Mouse (Mus musculus) large intestine, adult 2 months (tissue): ENCODE results near the gene Nek6. TPM values are rescaled to one million over a fixed set of nuclear protein-coding genes. Genes with fewer than 3 reads are reported as not detected.

ENCODE experiments used
- DNase-seq: peaks from one replicate; pipeline ENCODE4 v3.0.0-alpha.2; 2012; ENCODE audit warnings: low read depth, low spot score
- WGBS: fragments of 180-500 bp; shearing (Covaris S2); methylation state at CpG from one replicate; pipeline ENCODE4 v1.1.7; 2018; 5-methylcytosine and 5-hydroxymethylcytosine counted together
- polyA plus RNA-seq: library from polyadenylated mRNA; depleted of rRNA; stranded (reverse); fragments of >200 nt; gene quantifications from 2 replicates; pipeline ENCODE4 v1.2.3, GENCODE M21; 2012

Nek6 gene
- polyA plus RNA-seq, 1 experiment = 48.7 TPM

DNA sequence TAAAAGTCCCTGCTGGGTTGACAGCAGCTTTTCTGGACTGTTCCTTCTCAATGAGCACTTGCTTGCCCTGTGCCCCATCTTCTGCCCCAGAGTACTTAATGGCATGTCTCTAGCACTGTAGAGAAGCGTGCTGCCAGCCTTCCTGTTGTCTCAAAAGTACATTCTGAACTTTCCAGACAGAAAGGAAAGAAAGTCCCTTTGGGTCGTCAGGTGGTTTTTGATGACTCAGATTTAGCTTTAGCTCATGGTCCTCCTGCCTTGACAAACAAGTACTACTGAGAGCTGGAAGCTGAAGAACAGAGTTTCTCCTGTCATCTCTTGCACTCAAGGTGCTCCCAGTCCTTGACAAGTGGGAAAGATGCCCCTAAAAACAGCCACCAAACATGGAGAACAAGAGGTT is 98.7 kb downstream of the Nek6 start:
- no peak for DNase-seq
- 87% methylated on average over 2 of the region's 2 CpGs for WGBS

DNA sequence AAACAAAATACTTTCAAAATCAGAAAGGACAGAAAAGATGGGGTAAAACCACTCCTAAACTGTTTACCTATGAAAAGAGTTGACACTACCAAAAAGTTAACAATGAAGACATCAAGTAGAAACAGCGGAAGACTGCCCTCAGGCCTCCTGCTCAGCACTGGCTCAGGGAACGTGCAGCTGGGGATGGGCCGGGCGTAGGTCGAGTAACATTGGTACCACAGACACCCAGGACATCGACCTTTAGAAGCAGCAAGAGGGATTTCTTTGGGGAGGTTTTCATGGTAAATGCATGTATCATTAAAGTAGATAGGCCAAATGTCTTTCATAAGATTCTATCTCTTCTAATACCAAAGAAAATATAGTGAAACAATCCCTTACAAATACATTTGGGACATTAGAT is 101.2 kb downstream of the Nek6 start:
- no peak for DNase-seq
- WGBS = 88% methylated on average over 6 of the region's 6 CpGs

DNA sequence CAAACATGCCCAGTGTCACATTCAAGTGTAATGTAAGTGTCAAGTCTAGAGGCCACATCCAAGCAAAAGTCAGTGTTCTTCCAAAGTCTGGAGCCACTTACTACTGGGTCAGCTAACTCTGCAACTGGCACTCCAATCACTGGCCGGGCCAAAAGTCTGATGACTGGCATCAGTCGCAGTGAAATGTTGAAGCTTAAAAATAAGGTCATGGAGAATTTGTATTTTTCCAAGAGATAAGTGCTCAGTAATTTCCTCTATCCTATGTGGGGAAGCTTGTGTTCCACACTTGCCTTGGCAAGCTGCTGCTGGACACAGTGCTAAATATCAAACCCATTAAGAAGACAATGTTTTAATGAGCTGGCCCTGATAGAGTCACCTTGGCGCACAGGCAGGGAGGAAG is 102.1 kb downstream of the Nek6 start:
- no peak for DNase-seq
- WGBS = 95% methylated on average over 3 of the region's 3 CpGs

DNA sequence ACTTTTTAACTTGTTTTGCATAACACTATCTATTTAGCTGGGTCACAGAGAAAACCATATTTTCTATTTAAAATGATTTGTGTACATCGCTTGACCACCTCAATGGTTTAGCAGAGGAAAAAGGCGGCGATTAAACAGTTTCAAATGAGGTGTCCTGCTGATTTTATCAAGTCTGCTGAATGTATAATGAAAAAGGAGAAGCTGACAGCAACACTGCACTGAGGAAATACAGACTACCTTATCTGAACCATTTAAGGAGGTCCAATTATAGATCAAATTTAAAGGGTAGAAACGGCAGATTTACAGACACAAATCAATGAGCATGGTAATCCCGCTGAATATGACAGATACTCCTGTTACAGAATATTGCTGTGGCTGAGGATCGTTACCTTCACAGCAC is 103.0 kb downstream of the Nek6 start:
- 92% methylated on average over 6 of the region's 6 CpGs for WGBS

DNA sequence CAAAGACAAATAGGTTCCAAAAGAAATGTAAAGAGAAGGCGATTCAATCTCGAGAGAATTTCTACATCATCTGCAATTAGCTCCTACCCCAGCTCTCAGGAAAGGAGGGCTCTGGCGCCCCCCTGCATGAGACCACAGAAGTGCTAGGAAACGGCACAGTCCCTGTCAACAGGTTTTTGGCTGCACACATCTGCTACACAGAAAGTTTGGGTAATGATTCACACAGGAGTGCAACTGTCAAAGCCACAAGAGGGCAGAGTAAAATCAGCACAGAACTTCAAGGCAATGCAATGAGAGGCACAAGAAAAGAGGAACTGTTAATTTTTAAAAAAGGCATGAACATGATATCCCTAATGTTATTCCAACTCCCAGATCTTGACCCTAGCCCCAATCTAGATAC is 104.6 kb downstream of the Nek6 start:
- 49% methylated on average over 4 of the region's 4 CpGs for WGBS
- DNase-seq = no peak

More for the DNA sequence above, 103.0 kb downstream of the Nek6 start:
- DNase-seq = no peak

DNA sequence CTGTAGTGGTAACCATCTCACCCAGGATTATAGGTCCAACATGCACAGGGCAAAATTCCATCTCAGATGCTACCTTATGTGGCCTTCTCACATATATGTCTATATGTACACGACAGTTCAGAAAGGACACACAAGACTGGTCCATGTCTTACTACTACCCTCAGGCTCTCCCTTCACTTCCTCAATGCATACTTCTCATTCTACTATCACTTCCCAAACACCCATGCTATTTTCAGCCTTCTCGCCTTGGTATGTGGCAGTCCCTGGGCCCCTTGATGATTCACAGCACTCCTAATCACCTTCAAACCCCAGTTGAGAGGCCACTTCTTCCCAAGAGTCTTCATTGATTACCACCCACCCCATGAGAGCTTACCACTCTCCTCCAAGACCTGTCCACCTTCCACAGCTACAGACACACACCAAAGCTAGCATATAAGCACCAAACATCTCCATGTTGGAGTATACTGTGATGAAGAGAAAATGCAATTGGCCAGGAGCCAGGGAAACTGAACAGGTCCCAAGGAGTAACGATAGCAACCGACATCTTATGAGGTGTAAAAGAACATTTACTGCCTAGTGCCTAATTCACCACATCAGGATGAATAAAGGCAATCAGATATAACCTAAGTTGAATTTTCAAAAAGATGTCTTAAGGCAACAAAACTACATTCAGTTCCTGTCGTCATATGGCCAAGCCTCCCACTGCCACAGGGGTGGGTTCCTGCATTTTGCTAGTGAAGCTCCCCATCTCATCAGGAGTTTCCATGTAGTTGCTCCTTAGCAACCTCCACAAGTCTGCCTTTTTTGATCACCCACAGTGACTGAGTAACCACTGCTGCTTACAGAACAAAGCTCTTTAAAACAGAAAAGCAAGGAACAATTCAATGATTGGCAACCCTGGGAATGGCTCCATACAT is 105.8 kb downstream of the Nek6 start:
- DNase-seq = no peak
- 82% methylated on average over 5 of the region's 5 CpGs for WGBS

DNA sequence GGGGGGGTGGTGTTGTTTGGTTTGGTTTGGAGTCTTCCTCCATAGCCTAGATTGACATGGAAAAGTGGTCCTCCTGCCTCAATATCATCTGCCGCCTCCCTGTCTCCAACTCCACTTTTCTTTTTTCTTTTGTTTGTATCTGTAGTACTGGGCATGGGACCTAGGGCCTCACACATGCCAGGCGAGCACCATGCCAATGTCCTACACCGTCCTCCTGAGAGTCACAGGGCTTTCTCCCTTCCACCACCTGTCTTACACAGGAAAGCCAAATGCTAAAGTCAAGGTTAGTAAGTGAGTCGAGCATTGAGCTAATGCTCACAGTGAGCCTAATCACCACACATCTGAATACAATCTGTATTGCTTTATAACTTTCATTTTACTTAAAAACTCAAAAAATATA is 108.3 kb downstream of the Nek6 start:
- 95% methylated on average over 4 of the region's 4 CpGs for WGBS
- no peak for DNase-seq

DNA sequence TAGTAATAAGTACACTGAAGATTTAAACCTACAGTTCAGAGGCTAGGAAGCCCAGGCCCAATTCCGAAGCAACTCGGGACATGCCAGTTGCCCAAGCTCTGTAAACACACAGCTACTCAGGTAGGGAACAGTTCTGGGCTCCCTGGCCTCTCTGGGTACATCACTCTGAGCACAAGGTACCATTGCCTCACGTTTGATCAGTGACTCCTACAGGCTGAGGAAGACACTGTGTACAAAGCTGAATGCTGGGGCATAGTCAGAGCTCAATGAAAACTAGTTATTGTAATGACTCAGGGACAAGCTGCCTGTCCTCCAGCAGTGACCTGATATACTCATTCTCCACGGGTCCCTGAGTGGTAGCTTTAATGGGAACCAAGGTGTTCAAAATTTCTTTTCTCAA is 109.6 kb downstream of the Nek6 start:
- DNase-seq = no peak
- WGBS = 70% methylated on average over 4 of the region's 4 CpGs

DNA sequence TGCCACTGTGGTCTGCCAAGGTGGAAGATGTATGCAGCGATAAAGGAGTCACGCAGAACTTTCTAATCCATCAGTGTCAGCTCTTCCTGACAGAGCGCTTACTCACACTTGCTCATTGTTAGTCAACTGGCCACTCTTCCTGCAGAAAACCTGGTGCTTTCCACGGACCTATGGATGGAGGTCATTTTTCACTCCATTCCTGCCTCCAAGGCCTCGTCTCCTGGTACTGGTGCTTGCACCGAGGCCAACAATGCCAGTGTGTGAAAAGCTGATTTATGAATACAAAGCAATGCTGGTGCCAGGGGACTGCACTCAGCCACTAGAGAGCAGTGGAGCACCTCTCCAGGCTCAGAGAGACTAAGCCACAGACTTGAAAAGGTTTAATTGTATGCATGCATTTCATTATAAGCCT is 110.2 kb downstream of the Nek6 start:
- WGBS = 81% methylated on average over 6 of the region's 6 CpGs
- DNase-seq = no peak

DNA sequence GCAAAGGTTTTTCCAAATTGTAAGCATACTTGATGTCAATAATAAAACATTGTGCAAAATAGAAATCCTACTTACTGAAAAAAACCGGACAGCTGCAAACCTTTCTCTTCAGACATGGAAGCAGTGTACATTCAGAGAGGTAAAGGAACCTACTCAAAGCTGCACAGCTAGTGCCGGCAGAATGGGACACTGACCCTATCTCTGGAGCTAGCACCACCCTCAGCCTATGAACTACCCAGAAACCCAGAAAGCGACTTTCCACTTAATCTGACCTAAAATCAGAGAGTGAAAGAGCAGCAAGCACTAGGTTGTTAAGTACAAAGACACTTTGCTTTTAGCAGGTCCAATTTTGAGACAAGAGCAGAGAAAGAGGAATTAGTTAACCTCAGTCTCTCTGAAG is 112.0 kb downstream of the Nek6 start:
- DNase-seq = no peak
- 75% methylated on average over 3 of the region's 3 CpGs for WGBS

DNA sequence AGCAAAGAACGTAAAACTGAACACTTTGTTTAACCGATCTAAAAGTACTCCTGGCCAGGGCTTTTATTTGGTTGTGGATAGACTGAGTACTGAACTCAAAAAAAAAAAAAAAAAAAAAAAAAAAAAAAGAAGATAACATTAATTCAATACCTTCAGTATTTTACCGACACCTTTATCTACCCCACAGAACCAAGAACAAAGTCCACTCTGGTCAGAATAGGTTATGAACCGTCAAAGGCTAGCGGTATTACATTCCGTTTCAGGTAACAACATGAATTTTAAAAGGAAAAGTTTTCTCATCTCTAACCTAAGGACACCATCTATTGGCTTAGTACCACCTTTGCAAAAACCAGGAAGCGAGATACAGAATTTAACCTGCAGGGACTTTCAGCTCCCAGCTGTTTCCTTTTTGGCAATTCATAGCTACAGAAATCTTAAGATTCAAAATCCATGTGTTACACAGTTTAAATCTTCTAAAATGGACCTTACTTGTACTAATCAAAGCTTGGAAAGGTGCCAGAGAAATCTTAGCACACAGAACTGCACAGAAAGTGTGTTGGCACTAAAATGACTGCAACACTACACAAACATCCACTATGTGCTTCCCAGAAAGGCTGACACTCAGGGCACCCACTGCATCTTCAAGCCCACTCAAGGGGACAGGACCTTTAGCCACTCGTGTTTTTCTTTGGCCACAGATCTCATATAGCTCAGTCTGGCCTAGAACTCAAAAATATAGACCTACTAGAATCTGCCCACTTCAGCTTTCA is 112.6 kb downstream of the Nek6 start:
- no peak for DNase-seq
- 66% methylated on average over 8 of the region's 8 CpGs for WGBS

DNA sequence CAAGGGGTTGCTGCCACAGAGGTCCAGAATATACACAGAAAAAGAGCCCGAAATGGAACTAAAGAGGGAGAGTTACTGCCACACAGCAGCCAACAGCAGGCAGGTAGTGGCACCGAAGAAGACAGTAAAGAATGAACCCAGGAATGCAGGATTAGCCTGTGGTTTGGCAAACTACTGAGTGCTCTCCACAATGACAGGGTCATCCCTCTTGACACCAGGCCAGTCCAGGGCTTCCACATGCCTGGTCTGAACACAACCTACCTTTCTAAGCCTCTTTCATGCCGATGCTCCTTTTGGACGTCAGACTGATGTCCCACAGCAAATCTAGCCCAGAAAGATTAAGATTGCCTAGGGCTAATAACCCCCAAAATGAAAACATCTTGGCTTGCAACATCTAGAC is 117.4 kb downstream of the Nek6 start:
- WGBS = 88% methylated on average over 4 of the region's 4 CpGs
- no peak for DNase-seq

DNA sequence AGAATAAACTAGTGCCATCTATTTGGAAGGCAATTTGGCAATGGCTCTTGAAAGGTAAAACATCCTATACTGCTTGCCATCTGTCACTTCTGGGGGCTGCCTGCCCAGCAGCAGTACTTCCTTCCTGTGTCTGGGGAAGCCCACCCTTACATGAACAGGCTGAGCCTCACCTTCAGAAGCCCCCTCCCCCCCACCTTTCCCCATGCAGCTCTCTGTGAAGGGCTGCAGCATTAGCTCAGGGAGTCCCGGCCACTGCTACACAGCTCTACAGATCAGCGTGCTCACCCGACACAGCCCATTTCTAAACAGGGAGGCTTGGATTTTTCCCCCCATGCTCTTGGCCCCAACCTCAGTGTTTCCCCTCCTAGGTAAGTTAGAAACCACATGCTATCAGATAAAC is 118.0 kb downstream of the Nek6 start:
- DNase-seq = no peak
- WGBS = 91% methylated on average over 3 of the region's 3 CpGs

DNA sequence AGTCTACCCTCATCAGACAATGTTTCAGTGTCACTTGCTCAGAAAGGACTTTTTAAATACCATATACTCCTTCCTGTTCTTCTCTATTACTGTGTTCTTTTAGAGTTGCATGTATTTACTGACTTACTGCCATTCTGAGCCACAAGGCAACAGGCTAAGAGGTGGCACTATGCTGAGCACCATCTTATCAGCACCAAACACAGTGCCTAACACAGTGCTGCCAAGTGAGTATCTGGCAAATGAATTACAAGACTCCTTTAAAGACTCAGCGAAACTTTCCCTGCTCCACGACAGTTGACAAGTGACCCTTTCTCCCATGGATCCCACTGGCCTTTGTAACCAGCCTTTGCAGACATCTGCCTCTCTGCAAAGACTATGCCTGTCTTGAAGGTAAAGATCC is 119.1 kb downstream of the Nek6 start:
- WGBS = 90% methylated on average over 2 of the region's 2 CpGs
- no peak for DNase-seq

DNA sequence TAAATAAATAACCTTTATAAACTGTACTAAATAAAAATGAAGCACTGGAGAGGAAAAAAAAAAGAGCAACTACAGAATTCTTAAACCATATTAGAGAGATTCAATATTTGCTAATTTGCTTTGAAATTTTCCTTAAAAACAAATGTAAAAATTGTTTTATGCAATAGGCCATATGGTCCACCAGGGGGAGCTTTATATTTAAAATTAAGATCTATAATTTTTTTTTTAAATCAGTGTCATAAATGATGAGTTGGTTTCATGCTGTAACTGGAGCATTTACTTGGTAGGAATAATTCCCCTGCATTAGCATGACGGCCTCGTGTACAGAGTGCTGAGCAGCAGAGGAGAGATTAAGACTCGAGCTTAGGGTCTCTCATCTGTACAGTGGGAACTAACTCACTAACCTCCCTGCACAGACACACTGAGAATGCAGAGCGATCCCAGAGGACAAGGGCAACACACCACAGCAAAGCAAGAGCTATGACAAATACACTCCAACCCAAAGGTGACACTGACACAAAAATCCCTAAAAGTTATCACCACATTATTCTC is 126.3 kb downstream of the Nek6 start:
- 79% methylated on average over 4 of the region's 4 CpGs for WGBS
- no peak for DNase-seq

DNA sequence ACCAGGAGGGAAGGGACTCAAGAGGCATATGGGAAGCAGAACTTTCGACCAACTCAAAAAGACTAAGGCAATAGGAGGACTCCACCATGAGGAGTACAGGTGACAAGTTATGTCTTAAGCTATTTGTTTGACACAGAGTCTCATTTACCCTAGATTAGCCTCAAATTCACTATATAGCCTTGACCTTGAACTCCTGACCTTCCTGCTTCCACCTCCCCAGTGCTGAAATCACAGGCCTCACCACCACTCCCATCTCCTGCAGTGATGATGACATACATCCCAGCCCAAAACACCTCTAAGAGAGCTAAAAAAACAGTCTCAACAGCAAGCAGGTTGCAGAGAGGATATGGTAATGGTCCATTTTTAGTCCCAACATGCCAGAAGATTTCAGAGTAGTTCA is 130.3 kb downstream of the Nek6 start:
- DNase-seq = no peak
- 86% methylated on average over 1 of the region's 1 CpGs for WGBS

DNA sequence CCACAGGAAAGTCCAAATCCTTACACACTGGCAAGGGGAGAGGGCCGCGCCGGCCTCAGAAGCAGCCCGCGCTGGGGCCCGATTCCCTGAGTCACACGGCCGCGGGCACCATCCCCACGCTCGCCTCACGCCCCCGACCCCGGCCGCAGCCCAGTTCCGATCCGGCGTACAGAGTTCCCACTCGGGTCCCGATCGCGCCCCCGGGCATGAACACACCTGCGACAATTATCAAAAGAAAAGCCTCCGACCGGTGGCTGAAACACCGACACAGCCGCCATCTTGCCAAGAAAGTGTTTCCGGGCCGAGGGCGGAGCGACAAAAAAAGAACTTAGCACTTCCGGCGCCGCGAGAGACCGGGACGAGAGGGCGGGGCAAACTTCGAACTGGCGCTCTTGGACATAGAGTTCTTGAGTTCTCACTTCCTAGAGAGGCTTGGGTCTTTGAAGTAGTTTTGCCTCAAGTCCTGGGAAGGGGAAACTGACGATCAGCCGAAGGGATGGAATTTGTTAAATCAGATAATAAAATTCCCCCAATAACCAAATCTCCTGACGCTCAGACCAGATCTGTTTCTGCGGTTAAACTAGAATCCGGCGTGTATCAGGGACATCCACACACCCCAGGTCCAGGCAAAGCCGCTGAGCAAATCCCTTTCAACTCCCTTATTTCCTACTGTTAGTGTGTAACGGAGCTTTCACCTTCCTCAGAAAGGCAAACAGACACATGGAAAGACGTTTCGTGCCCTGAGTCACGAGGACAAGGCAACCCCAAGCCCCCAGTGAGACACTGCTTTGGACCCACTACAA is 132.4 kb downstream of the Nek6 start, which contains the start of gene Psmb7:
TSS of gene Psmb7 (minus strand) at position 463 of the 803 bp plus-strand sequence.
- 2% methylated on average over 52 of the region's 52 CpGs for WGBS
- peak; percentile 81 for DNase-seq
